Mouse (Mus musculus): Measurements from ENCODE around the gene Tef. TPM values are rescaled to one million over a fixed set of nuclear protein-coding genes. Genes with fewer than 3 reads are reported as not detected.

Tef gene
- polyA plus RNA-seq, 1 experiment from 2014 or later = 17.3 TPM

DNA sequence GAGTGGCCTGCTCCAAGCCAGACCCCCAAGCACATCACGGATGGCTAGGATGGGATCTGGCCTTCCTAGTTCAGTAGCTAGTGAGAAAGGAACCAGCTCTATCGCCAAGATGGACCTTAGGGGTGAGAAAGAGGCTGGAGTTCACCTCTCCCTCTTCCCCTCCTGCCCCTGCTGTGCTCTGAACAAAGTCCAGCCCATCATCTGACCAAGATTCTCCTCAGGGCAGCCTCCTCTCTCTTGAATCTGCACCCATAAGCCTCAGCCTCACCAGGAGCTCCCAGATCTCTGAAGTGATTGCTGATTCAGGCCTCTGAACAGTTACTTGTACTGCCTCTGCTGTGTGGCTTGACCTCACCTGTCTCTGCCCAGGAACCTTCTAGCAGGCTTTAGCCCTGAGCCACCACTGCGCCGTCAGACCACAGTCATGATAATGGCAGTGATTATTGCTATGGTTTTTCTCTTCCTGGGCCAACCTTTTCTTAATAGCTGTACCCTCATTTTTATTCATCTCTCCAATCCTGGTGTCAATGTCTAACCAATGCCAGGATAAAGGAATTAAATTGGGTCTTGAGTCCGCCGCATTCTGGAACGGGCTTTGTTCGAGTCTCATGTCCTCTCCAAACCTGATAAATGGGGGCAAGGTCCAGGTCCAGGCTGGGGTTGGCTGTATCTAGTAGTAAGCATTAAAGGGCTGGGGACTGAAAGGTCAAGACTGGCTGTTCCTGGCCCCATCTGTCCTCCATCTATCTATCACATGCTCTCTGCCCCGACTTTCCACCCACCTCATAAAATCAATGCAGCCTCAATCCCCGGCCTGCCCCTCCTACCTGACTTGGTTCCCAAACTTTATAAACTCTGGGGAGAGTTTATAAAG, 33.0 kb downstream of the Tef start:
- peaks cover 40% of the 10 kb centered on the region for H3K4me1 ChIP-seq

DNA sequence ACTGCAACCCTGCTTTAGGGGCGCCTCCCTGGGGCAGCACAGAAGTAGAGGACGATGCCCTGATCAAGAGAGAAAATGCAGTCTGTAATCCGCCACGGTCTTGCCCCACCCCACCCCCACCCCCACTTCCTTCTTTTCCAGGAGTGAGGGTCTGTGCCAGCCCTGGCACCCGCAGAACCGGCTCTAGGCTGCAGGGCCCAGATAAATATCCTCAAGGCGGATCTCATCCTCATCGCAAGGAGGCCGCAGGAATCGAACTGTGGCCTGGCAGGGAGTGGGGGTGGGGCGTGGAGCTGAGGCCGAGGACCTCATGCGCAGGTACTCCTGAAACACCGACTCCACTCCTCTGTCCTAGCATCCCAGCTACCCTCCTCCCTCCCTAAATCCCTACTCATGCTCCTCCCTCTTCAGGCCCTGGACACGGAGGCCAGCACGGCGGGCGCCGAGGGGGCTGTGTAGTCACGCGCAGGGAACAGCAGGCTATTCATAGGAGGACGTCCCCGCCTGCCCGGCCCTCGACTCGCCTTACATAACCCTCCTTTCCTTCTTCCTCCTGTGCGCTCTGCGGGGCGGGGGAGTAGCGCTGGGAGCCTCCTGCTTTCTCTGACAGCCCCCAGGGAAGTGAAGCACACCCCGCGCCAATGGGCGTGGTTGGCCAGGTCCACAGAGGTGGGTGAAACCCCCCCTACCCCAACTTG, 34.1 kb downstream of the Tef start:
- peaks cover 17% of the 10 kb centered on the region; the same call in 1 of the 2 replicates for H3K27me3 ChIP-seq (ENCODE audit: insufficient read depth, poor library complexity, severe bottlenecking)
- H3K4me3 ChIP-seq = peak overlapping the region; percentile 53
- 3% methylated on average over 33 of the region's 33 CpGs for WGBS
- peaks cover 35% of the 10 kb centered on the region for H3K4me1 ChIP-seq
- H3K9me3 ChIP-seq = no peaks in the 10 kb centered on the region
- H3K27ac ChIP-seq = peak overlapping the region; percentile 85
- no peaks in the 10 kb centered on the region for H3K36me3 ChIP-seq
- DNase-seq (ENCODE audit: low spot score) = peak; percentile 93

More for the DNA sequence above, 33.0 kb downstream of the Tef start:
- Histone ChIP-seq H3K9me3 (no peaks in the 10 kb centered on the region), H3K36me3 (no peaks in the 10 kb centered on the region), H3K4me3 (peak overlapping the region; percentile 53; the same call in 1 of the 2 replicates), H3K27ac (no peak overlapping the region), H3K27me3 (ENCODE audit: insufficient read depth, poor library complexity, severe bottlenecking) (peaks cover 17% of the 10 kb centered on the region; the same call in 1 of the 2 replicates)
- DNase-seq (ENCODE audit: low spot score) = no peak
- 72% methylated on average over 10 of the region's 10 CpGs for WGBS

DNA sequence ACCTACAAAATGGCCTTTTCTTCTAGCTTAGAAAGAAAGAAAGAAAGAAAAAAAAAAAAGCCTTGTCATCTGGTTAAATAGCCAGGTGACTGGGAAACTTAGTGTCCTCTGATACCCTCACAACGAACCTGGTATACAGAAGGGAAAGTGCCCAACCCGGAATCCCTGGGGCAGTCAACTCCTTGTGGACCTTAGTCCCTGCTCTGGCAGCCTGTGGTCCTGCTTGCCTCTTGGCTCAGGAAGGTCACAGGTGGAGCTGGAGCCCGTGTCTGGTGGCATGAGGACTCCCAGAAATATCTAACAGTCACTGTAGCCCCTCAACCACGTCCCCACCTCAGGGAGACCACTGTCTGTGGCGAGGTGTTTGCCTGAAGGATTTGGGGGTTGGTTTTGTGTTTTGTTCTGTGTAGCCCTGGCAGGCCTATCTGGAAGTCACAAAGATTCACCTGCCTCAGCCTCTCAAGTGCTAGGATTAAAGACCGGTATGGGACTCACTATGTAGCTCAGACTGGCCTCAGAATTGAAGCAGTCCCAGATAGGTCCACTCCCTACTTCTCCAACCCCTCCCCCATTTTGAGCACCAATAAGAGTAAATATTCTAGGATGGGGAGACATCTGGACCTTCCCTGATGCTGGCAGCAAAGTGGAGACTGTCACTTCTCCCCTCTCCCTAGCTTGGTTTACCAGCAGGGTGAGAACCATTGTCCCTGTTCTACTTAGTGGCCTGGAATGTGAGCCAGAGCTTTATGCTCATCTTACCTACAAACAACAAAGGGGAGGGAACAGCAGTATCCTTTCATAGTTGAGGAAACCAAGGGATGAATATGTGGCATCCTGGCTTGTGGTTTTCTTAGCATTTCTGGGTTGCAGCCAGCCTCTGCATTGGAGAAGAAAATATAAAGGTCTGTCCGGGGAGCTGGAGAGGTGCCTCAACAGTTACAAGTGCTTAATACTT, 35.0 kb downstream of the Tef start:
- Histone ChIP-seq H3K27me3 (ENCODE audit: insufficient read depth, poor library complexity, severe bottlenecking) (peaks cover 17% of the 10 kb centered on the region; the same call in 1 of the 2 replicates), H3K9me3 (no peaks in the 10 kb centered on the region), H3K4me1 (peaks cover 34% of the 10 kb centered on the region), H3K27ac (peak overlapping the region; percentile 85; the same call in 1 of the 2 replicates), H3K36me3 (no peaks in the 10 kb centered on the region), H3K4me3 (peak overlapping the region; percentile 53; the same call in 1 of the 2 replicates)
- 57% methylated on average over 7 of the region's 7 CpGs for WGBS
- DNase-seq (ENCODE audit: low spot score) = no peak

DNA sequence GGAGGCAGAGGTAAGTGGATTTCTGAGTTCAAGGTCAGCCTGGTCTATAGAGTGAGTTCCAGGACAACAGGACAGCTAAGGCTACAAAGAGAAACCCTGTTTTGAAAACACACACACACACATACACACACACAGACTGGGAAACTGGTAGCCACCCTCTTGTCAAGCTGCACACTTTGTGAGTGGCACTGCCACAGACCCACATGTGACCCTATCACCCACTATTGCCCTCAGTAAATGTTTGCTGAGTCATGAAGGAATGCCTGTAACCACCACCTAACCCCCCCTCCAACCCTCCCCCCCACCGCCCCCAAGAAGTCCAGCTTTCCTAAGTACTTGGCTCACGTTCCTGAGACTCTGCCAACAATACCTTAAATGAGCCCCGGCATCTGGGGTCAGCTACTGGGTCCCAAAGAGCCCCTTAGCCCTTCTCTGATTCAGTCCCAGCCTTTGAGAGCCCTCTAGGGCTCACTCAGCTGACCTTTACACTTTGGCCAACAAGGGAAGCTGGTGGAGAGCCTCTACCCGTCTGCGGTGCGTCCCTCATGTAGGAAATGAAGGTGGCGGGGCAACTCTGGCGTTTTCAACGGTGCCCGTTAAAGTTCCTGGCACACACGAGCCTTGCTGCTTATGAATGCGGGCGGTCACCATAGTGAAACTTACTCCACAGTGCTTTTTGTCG, 36.5 kb downstream of the Tef start:
- no peaks in the 10 kb centered on the region for H3K36me3 ChIP-seq
- no peak overlapping the region for H3K4me3 ChIP-seq
- no peak overlapping the region for H3K27ac ChIP-seq
- 71% methylated on average over 14 of the region's 14 CpGs for WGBS
- H3K9me3 ChIP-seq = no peaks in the 10 kb centered on the region
- peaks cover 34% of the 10 kb centered on the region for H3K4me1 ChIP-seq
- peaks cover 17% of the 10 kb centered on the region; the same call in 1 of the 2 replicates for H3K27me3 ChIP-seq (ENCODE audit: insufficient read depth, poor library complexity, severe bottlenecking)
- no peak for DNase-seq (ENCODE audit: low spot score)

DNA sequence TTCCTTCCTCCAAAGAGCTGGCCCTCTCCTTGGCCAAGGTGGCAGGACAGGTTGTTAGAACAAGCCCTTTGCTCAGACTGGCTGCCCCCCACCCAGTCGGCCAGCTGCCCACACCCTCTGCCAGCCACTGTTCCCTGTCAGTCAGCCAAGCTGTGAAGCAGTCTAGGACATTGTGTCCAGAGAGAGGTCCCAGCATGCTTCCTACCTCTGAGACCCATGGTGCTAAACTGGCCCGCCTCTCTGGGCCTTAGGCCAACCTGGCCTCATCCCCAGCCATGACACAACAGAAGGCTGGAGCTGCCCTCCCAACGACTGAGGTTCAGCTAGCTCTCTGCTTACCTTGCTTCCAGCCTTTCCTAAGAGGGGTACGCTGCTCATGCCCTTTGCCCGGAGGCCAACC, 37.4 kb downstream of the Tef start:
- Histone ChIP-seq H3K4me3 (no peak overlapping the region), H3K9me3 (no peaks in the 10 kb centered on the region), H3K4me1 (peaks cover 26% of the 10 kb centered on the region), H3K27ac (no peak overlapping the region), H3K36me3 (no peaks in the 10 kb centered on the region), H3K27me3 (ENCODE audit: insufficient read depth, poor library complexity, severe bottlenecking) (peaks cover 10% of the 10 kb centered on the region; the same call in 1 of the 2 replicates)
- DNase-seq (ENCODE audit: low spot score) = no peak
- 70% methylated on average over 5 of the region's 5 CpGs for WGBS

- WGBS = 91% methylated on average over 7 of the region's 7 CpGs
- H3K4me1 ChIP-seq = peaks cover 20% of the 10 kb centered on the region
- no peak overlapping the region for H3K27ac ChIP-seq
Measured at GRCm38 (mm10) chr15:81840306-81840705, 38.1 kb downstream of the Tef start.

GRCm38 (mm10) chr15:81842275-81842674, 40.1 kb downstream of the Tef start:
- DNase-seq (ENCODE audit: low spot score) = no peak
- Histone ChIP-seq H3K27me3 (ENCODE audit: insufficient read depth, poor library complexity, severe bottlenecking) (no peaks in the 10 kb centered on the region), H3K36me3 (no peaks in the 10 kb centered on the region), H3K9me3 (no peaks in the 10 kb centered on the region), H3K4me3 (no peak overlapping the region), H3K27ac (no peak overlapping the region), H3K4me1 (peaks cover 17% of the 10 kb centered on the region)
- WGBS = 80% methylated on average over 7 of the region's 7 CpGs

More at GRCm38 (mm10) chr15:81840306-81840705, 38.1 kb downstream of the Tef start:
- Histone ChIP-seq H3K27me3 (ENCODE audit: insufficient read depth, poor library complexity, severe bottlenecking) (peaks cover 5% of the 10 kb centered on the region; the same call in 1 of the 2 replicates), H3K9me3 (no peaks in the 10 kb centered on the region), H3K4me3 (no peak overlapping the region), H3K36me3 (no peaks in the 10 kb centered on the region)
- no peak for DNase-seq (ENCODE audit: low spot score)

- Histone ChIP-seq H3K4me1 (peaks cover 23% of the 10 kb centered on the region), H3K27me3 (ENCODE audit: insufficient read depth, poor library complexity, severe bottlenecking) (no peaks in the 10 kb centered on the region), H3K4me3 (no peak overlapping the region), H3K27ac (no peak overlapping the region; the same call in 1 of the 2 replicates), H3K36me3 (peaks cover 20% of the 10 kb centered on the region), H3K9me3 (no peaks in the 10 kb centered on the region)
- DNase-seq (ENCODE audit: low spot score) = no peak
- WGBS = 74% methylated on average over 5 of the region's 5 CpGs
Measured at GRCm38 (mm10) chr15:81845033-81845625, 42.9 kb downstream of the Tef start.

GRCm38 (mm10) chr15:81845724-81846123, 43.5 kb downstream of the Tef start:
- WGBS = 25% methylated on average over 4 of the region's 4 CpGs

DNA sequence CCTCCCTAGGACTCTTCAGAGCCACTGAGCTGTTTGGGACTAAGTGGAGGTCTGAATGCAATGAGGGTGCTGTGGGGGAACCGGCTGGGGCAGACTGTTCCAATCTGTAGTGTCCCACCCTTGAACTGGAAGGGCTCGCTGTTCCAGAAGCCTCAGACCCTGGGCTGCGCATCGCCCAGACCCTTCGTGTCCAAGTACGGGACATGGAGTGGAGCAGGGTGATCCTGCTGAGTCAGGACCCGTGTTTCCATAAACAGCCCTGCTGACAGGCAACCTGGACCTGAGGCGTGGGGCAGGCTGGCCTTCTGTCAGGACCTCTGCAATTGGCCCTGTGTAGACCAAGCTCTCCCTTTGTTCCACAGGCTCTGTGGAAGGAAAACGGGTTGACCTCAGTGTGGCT, 44.5 kb downstream of the Tef start:
- peaks cover 29% of the 10 kb centered on the region for H3K4me1 ChIP-seq
- DNase-seq (ENCODE audit: low spot score) = no peak
- H3K9me3 ChIP-seq = no peaks in the 10 kb centered on the region
- no peak overlapping the region for H3K27ac ChIP-seq
- peaks cover 36% of the 10 kb centered on the region for H3K36me3 ChIP-seq
- no peak overlapping the region for H3K4me3 ChIP-seq
- no peaks in the 10 kb centered on the region for H3K27me3 ChIP-seq (ENCODE audit: insufficient read depth, poor library complexity, severe bottlenecking)
- WGBS = 81% methylated on average over 9 of the region's 9 CpGs

More at GRCm38 (mm10) chr15:81845724-81846123, 43.5 kb downstream of the Tef start:
- no peak overlapping the region for H3K4me3 ChIP-seq
- H3K27me3 ChIP-seq (ENCODE audit: insufficient read depth, poor library complexity, severe bottlenecking) = no peaks in the 10 kb centered on the region
- no peaks in the 10 kb centered on the region for H3K9me3 ChIP-seq
- H3K4me1 ChIP-seq = peaks cover 26% of the 10 kb centered on the region
- H3K36me3 ChIP-seq = peaks cover 26% of the 10 kb centered on the region
- no peak for DNase-seq (ENCODE audit: low spot score)
- no peak overlapping the region; the same call in none of the 2 replicates for H3K27ac ChIP-seq

GRCm38 (mm10) chr15:81847161-81847560, 44.9 kb downstream of the Tef start:
- no peak for DNase-seq (ENCODE audit: low spot score)
- no peak overlapping the region for H3K4me3 ChIP-seq
- no peaks in the 10 kb centered on the region for H3K9me3 ChIP-seq
- no peak overlapping the region for H3K27ac ChIP-seq
- H3K4me1 ChIP-seq = peaks cover 29% of the 10 kb centered on the region
- WGBS = 88% methylated on average over 4 of the region's 4 CpGs
- H3K36me3 ChIP-seq = peaks cover 40% of the 10 kb centered on the region
- no peaks in the 10 kb centered on the region for H3K27me3 ChIP-seq (ENCODE audit: insufficient read depth, poor library complexity, severe bottlenecking)

Measured in heart, embryonic 10.5 days (tissue).